Comparison of ENCODE assay signal across 9 mouse cellular contexts in the genomic region with DNA sequence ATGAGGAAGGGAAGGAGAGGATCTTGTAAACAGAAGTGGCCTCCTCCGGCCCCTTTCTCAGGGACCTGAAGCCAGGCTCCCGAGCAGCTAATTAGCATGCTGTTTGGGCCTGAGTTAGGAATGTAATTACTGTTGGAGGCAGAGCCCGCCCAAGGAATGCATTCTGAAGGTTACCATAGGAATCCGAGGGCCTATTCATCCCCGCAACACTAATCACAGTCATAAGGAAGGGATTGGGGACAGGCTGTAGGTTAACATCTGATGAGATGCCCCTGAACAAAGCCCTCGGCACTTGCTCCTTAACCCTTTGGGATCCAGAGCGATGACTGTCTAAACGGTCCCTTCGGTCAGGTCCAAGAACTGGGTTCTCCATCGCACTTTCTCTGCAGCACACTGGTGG. TPM values are rescaled to one million over a fixed set of nuclear protein-coding genes. Genes with fewer than 3 reads are reported as not detected.
DNase-seq lines count a peak whose midpoint lies in the region; TF ChIP-seq lines count a peak whose summit lies in the region.
"Had no signal": no experiment of that assay in that cellular context is flagged by ENCODE, and none has a peak within 500 bp of the region (broad histone marks: within the 10 kb centered on the region; RNA-seq: fewer than 3 reads in every experiment).

No protein-coding gene starts in this region.

- DNase-seq in brain, embryonic 14.5 days (ENCODE audit: low read depth), result peak; percentile 95
- peak; percentile 69 for DNase-seq in hindbrain, embryonic 10.5 days (ENCODE audit: low spot score)
- peak; percentile 71 for DNase-seq in midbrain, embryonic 10.5 days (ENCODE audit: low spot score)
- DNase-seq in urinary bladder, adult 18-20 months (ENCODE audit: low spot score in 2 of 2), result no peak
- DNase-seq in adrenal gland, postnatal 25 days, result no peak
- no peak for DNase-seq in gastrocnemius, adult 18-20 months (ENCODE audit: low spot score)
- no peak for DNase-seq in heart, embryonic 10.5 days (ENCODE audit: low spot score)

- H3K27me3 ChIP-seq in E14TG2a.4 (ENCODE audit: insufficient read depth, low read length), result peaks cover 14% of the 10 kb centered on the region
- H3K27me3 ChIP-seq in hindbrain, embryonic 10.5 days (ENCODE audit: insufficient read depth, poor library complexity, severe bottlenecking), result peaks cover 89% of the 10 kb centered on the region
- peaks cover 95% of the 10 kb centered on the region for H3K27me3 ChIP-seq in midbrain, embryonic 10.5 days (ENCODE audit: low read depth, poor library complexity, severe bottlenecking)
- H3K27me3 ChIP-seq in heart, embryonic 10.5 days (ENCODE audit: insufficient read depth, poor library complexity, severe bottlenecking), result peaks cover 58% of the 10 kb centered on the region

- WGBS in hindbrain, embryonic 10.5 days, result 9% methylated on average over 10 of the region's 10 CpGs
- 9% methylated on average over 10 of the region's 10 CpGs for WGBS in midbrain, embryonic 10.5 days
- 43% methylated on average over 10 of the region's 10 CpGs for WGBS in heart, embryonic 10.5 days

- H3K36me3 ChIP-seq in E14TG2a.4 (ENCODE audit: insufficient read depth, low read length), result no peaks in the 10 kb centered on the region
- no peaks in the 10 kb centered on the region for H3K36me3 ChIP-seq in hindbrain, embryonic 10.5 days
- H3K36me3 ChIP-seq in midbrain, embryonic 10.5 days, result no peaks in the 10 kb centered on the region
- H3K36me3 ChIP-seq in heart, embryonic 10.5 days, result no peaks in the 10 kb centered on the region
- H3K36me3 ChIP-seq: G1E had no signal

- H3K4me1 ChIP-seq in E14TG2a.4 (replicated peaks; ENCODE audit: low read depth, low read length), result peaks cover 59% of the 10 kb centered on the region
- H3K4me1 ChIP-seq in hindbrain, embryonic 10.5 days (replicated peaks), result peaks cover 92% of the 10 kb centered on the region
- peaks cover 99% of the 10 kb centered on the region for H3K4me1 ChIP-seq in midbrain, embryonic 10.5 days
- H3K4me1 ChIP-seq in heart, embryonic 10.5 days, result peaks cover 66% of the 10 kb centered on the region

- no peak for TF ChIP-seq CTCF in E14TG2a.4 (conservative IDR thresholded peaks at IDR 0.05; ENCODE audit: low read length)
- TF ChIP-seq CTCF in brain, embryonic 14.5 days (IDR thresholded peaks at IDR 0.05; ENCODE audit: borderline replicate concordance, extremely low read depth, insufficient read depth, insufficient read length), result no peak

- TF ChIP-seq POLR2A in brain, embryonic 14.5 days (IDR thresholded peaks at IDR 0.05; ENCODE audit: borderline replicate concordance, extremely low read depth, insufficient read depth, insufficient read length, poor library complexity, severe bottlenecking), result no peak

- peak overlapping the region; percentile 39; the same call in 1 of the 2 replicates for H3K4me3 ChIP-seq in E14TG2a.4 (replicated peaks; ENCODE audit: low read length)
- peak overlapping the region; percentile 27 for H3K4me3 ChIP-seq in hindbrain, embryonic 10.5 days
- peak overlapping the region; percentile 2 for H3K4me3 ChIP-seq in midbrain, embryonic 10.5 days
- H3K4me3 ChIP-seq in heart, embryonic 10.5 days, result no peak overlapping the region

- peak overlapping the region; percentile 83 for H3K27ac ChIP-seq in hindbrain, embryonic 10.5 days
- peak overlapping the region; percentile 89 for H3K27ac ChIP-seq in midbrain, embryonic 10.5 days (replicated peaks)
- H3K27ac ChIP-seq in heart, embryonic 10.5 days, result no peak overlapping the region

- no peaks in the 10 kb centered on the region for H3K9me3 ChIP-seq in E14TG2a.4 (ENCODE audit: low read length)
- no peaks in the 10 kb centered on the region for H3K9me3 ChIP-seq in hindbrain, embryonic 10.5 days
- H3K9me3 ChIP-seq in midbrain, embryonic 10.5 days (replicated peaks), result no peaks in the 10 kb centered on the region
- H3K9me3 ChIP-seq in heart, embryonic 10.5 days, result no peaks in the 10 kb centered on the region

RNA-seq across cellular contexts. Expression of a gene that starts 36.7 kb away (rescaled TPM):
- 8.9 and 10.8 TPM in 2 replicates for polyA plus RNA-seq in brain, embryonic 14.5 days (2012; rRNA removed)
- 15.3 and 23.5 TPM in 2 replicates for polyA plus RNA-seq in hindbrain, embryonic 10.5 days (2016; fragmentation: Nextera tagmentation; extraction: Ambion mirVana)
- polyA plus RNA-seq in midbrain, embryonic 10.5 days (2016; fragmentation: Nextera tagmentation; extraction: Ambion mirVana), result 12.5 and 14.1 TPM in 2 replicates
- 3.9 and 6.5 TPM in 2 replicates for total RNA-seq in adrenal gland, postnatal 25 days (2021)
- 1 to 10 TPM; 1.4 to 2.0 TPM for total RNA-seq in gastrocnemius, adult 18-20 months (2021)
- polyA plus RNA-seq in heart, embryonic 10.5 days (2016; fragmentation: Nextera tagmentation; extraction: Ambion mirVana), result 13.9 and 16.8 TPM in 2 replicates
- polyA plus RNA-seq: G1E had no signal

Comparison
In these comparisons a context has a peak if more than half of its experiments do, and no peak if none do; other contexts are left out.
1. DNase-seq: peak in brain, embryonic 14.5 days (single experiment), hindbrain, embryonic 10.5 days (single experiment) and midbrain, embryonic 10.5 days (single experiment); none in urinary bladder, adult 18-20 months (0 of 2), adrenal gland, postnatal 25 days (single experiment), gastrocnemius, adult 18-20 months (single experiment) and heart, embryonic 10.5 days (single experiment).